In the genomic region with DNA sequence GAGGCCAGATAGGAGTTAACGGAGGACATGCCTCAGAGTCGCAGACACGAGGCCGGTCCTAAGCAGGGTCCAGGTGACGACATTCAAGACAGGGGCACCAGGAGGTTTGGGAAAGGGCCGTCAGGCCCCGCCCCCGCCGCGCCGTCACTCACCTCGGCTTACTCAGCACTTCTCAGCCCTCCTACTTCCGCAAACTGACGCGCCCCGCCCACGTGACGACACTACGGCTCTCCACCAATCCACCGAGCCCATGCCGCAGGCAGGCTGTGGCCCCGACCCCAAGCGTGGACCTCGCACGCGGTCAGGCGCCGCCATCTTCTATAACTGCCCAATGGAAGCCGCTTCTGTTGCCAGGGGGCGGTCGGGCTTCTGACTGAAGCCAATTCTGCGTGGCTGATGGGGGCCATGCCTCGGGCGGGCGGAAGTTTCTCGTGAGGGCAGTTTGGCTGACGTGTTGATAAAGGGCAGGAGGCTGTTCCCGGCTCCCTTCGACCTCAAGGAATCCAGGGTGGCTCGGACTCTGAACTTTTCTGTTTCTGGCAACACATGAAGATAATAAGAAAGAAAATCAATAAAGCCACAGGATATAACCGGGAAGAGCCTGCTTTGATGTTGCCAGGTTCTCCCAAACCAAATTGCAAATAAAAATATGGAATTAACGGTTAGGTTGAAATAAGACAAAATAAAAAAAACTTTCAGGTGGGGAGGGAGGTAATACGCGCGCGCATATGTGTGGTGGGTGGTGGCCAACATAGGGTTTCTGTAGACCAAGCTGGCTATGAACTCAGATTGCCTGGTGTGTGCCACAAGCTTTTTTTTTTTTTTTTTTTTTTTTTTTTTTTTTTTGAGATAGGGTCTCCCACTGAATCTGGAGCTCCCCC, we compare ENCODE assay signal across 8 mouse cellular contexts. TPM values are rescaled to one million over a fixed set of nuclear protein-coding genes. Genes with fewer than 3 reads are reported as not detected.
DNase-seq lines count a peak whose midpoint lies in the region; ATAC-seq lines count a peak whose summit lies in the region.

A gene (minus strand): TSS at position 333 of the 881 bp plus-strand sequence.

- peak within 1 kb of the TSS; percentile 72 for H3K9ac ChIP-seq in forebrain, embryonic 14.5 days (ENCODE audit: low read length)
- H3K9ac ChIP-seq in neural tube, embryonic 15.5 days (replicated peaks) = peak within 1 kb of the TSS; percentile 68

- H3K4me2 ChIP-seq in forebrain, embryonic 14.5 days (ENCODE audit: low read length) = peak within 1 kb of the TSS; percentile 84
- peak within 1 kb of the TSS; percentile 86 for H3K4me2 ChIP-seq in neural tube, embryonic 15.5 days

- WGBS in forebrain, embryonic 14.5 days = 5% methylated on average over 45 of the region's 46 CpGs
- 4% methylated on average over 44 of the region's 46 CpGs for WGBS in neural tube, embryonic 15.5 days

- intact Hi-C loops in heart, postnatal 14 days (cut with DNase I) = no loop called here

- DNase-seq in ES-CJ7 (ENCODE audit: low read depth, low spot score) = peak; percentile 100
- DNase-seq in cerebellum, adult 11 months = peak; percentile 98
- DNase-seq in forebrain, embryonic 14.5 days (ENCODE audit: low spot score) = peak; percentile 98
- DNase-seq in heart, postnatal 14 days = peak; percentile 97 to 98
- DNase-seq in layer of hippocampus, adult 11-12 months (ENCODE audit: low spot score) = peak; percentile 99
- DNase-seq in lung, adult 18-20 months = peak; percentile 99
- peak; percentile 100 for DNase-seq in testis, postnatal 14 days (ENCODE audit: low spot score)

- H3K27ac ChIP-seq in forebrain, embryonic 14.5 days (ENCODE audit: low read depth, low read length) = peak within 1 kb of the TSS; percentile 82
- peak within 1 kb of the TSS; percentile 94 for H3K27ac ChIP-seq in neural tube, embryonic 15.5 days (replicated peaks)

- H3K4me1 ChIP-seq in forebrain, embryonic 14.5 days (ENCODE audit: control insufficient read depth, insufficient read depth, low read length) = peaks cover 6% of the 10 kb centered on the region; the same call in 1 of the 2 replicates
- peaks cover 44% of the 10 kb centered on the region for H3K4me1 ChIP-seq in neural tube, embryonic 15.5 days

- peak within 1 kb of the TSS; percentile 57 for H3K4me3 ChIP-seq in forebrain, embryonic 14.5 days (ENCODE audit: low read depth, low read length)
- H3K4me3 ChIP-seq in neural tube, embryonic 15.5 days (replicated peaks) = peak within 1 kb of the TSS; percentile 61

- no peaks in the 10 kb centered on the region for H3K36me3 ChIP-seq in forebrain, embryonic 14.5 days (ENCODE audit: control insufficient read depth, insufficient read depth, low read length)
- H3K36me3 ChIP-seq in neural tube, embryonic 15.5 days = no peaks in the 10 kb centered on the region

- no peaks in the 10 kb centered on the region for H3K27me3 ChIP-seq in forebrain, embryonic 14.5 days (replicated peaks; ENCODE audit: control insufficient read depth, insufficient read depth, low read length)
- H3K27me3 ChIP-seq in neural tube, embryonic 15.5 days (replicated peaks) = no peaks in the 10 kb centered on the region

- no peaks in the 10 kb centered on the region for H3K9me3 ChIP-seq in forebrain, embryonic 14.5 days (replicated peaks; ENCODE audit: control insufficient read depth, low read length)
- H3K9me3 ChIP-seq in neural tube, embryonic 15.5 days (replicated peaks) = no peaks in the 10 kb centered on the region

- ATAC-seq in forebrain, embryonic 14.5 days = peak; percentile 99
- peak; percentile 97 for ATAC-seq in neural tube, embryonic 15.5 days (ENCODE audit: low FRiP score)

RNA-seq across cellular contexts. Expression of the gene that starts here (rescaled TPM):
- 14.0 and 18.9 TPM in 2 replicates for polyA plus RNA-seq in forebrain, embryonic 14.5 days (2014; fragmentation: Nextera tagmentation; extraction: Ambion mirVana)
- total RNA-seq in heart, postnatal 14 days (2021) = 10 to 100 TPM; 10.4 to 10.6 TPM
- 26.1 and 27.9 TPM in 2 replicates for polyA plus RNA-seq in neural tube, embryonic 15.5 days (2015; fragmentation: Nextera tagmentation; extraction: Ambion mirVana)

Comparison
In these comparisons a context has a peak if more than half of its experiments do, and no peak if none do; other contexts are left out.
1. Peak in every context shown above with its lines: DNase-seq, ATAC-seq, H3K4me3 ChIP-seq and H3K27ac ChIP-seq.